Mouse (Mus musculus): Measurements from ENCODE around the gene Rpgrip1. TPM values are rescaled to one million over a fixed set of nuclear protein-coding genes. Genes with fewer than 3 reads are reported as not detected.

The Rpgrip1 gene
- total RNA-seq, 2 experiments from 2014 or later = 0.88 to 2.2 TPM

GRCm38 (mm10) chr14:52114101-52114500, 3.6 kb downstream of the Rpgrip1 start:
- no peak for DNase-seq (ENCODE audit: low spot score in 2 of 2)
- intact Hi-C loops (cut with DNase I) = no loop called here

- intact Hi-C loops (cut with DNase I) = no loop called here
- DNase-seq (ENCODE audit: low spot score in 2 of 2) = no peak
These were observed 6.7 kb downstream of the Rpgrip1 start for GRCm38 (mm10) chr14:52117241-52117640.

- intact Hi-C loops (cut with DNase I) = no loop called here
- DNase-seq (ENCODE audit: low spot score in 2 of 2) = no peak
These were observed 7.9 kb downstream of the Rpgrip1 start for GRCm38 (mm10) chr14:52118456-52118822.

GRCm38 (mm10) chr14:52118823-52119608, 8.5 kb downstream of the Rpgrip1 start:
- intact Hi-C loops (cut with DNase I) = no loop called here
- DNase-seq (ENCODE audit: low spot score in 2 of 2) = peak; percentile 32 to 40

GRCm38 (mm10) chr14:52120169-52120568, 9.7 kb downstream of the Rpgrip1 start:
- DNase-seq (ENCODE audit: low spot score in 2 of 2) = no peak
- intact Hi-C loops (cut with DNase I) = loop anchor here (5.0 kb wide), 1 partner anchor 77 kb away; the partner anchor contains the start of gene Supt16

DNA sequence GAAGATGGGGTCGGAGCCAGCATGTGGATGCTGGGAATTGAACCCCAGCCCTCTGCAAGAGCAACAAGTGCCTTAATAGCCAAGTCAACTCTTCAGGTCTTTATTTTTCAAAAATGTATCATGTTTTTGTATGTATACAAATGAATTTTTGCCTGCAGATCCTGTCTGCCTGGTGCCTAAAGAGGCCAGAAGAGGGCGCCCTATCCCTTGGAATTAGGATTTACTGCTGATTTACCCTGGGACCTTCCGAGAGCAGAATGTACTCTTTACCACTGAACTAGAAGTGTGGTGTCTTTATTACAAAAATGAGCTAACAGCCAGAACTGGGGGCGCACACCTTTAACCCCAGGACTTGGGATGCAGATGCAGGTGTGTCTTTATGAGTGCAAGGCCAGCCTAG, 13.4 kb downstream of the Rpgrip1 start:
- DNase-seq (ENCODE audit: low spot score in 2 of 2) = peak; percentile 76 to 80
- intact Hi-C loops (cut with DNase I) = loop anchor here (5.0 kb wide), 1 partner anchor 73 kb away; the partner anchor contains the start of gene Supt16

DNA sequence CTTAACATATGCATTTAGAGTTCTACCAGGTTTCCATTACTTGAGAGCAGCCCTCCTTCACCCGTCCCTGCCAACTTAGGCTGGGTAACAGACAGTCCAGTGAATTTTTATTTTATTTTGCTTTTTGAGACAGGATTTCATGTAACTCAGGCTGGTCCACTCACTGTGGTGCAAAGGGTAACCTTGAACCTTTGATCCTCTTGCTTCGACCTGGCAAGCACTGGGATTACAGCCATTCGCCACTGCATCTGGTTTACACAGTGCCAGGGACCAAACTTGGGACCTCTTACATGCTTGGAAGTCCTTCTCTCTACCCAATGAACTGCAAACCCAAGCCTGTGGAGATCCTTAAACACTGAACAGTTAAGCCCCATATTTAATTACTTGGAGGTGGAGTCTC, 14.1 kb downstream of the Rpgrip1 start:
- no peak for DNase-seq (ENCODE audit: low spot score in 2 of 2)

DNA sequence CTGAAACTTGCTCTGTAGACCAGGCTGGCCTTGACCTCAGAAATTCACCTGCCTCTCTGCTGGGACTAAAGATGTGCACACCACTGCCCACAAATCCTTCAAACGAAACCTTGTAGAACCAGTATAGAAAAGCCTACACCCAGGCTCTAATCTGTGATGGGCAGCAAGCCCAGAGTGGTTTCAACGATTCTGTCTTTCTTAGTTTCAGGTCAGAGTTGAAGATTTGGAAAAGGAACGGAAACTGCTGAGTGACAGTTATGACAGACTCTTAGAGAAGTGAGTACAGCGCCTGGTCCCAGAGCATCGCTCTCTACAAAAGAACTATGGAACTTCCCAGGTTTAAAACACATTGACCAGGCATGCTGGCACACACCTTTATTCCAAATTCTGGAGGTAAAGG, 23.1 kb downstream of the Rpgrip1 start:
- DNase-seq (ENCODE audit: low spot score in 2 of 2) = no peak
- intact Hi-C loops (cut with DNase I) = no loop called here

More for the DNA sequence above, 14.1 kb downstream of the Rpgrip1 start:
- intact Hi-C loops (cut with DNase I) = loop anchor here (5.0 kb wide), 1 partner anchor 73 kb away; the partner anchor contains the start of gene Supt16

DNA sequence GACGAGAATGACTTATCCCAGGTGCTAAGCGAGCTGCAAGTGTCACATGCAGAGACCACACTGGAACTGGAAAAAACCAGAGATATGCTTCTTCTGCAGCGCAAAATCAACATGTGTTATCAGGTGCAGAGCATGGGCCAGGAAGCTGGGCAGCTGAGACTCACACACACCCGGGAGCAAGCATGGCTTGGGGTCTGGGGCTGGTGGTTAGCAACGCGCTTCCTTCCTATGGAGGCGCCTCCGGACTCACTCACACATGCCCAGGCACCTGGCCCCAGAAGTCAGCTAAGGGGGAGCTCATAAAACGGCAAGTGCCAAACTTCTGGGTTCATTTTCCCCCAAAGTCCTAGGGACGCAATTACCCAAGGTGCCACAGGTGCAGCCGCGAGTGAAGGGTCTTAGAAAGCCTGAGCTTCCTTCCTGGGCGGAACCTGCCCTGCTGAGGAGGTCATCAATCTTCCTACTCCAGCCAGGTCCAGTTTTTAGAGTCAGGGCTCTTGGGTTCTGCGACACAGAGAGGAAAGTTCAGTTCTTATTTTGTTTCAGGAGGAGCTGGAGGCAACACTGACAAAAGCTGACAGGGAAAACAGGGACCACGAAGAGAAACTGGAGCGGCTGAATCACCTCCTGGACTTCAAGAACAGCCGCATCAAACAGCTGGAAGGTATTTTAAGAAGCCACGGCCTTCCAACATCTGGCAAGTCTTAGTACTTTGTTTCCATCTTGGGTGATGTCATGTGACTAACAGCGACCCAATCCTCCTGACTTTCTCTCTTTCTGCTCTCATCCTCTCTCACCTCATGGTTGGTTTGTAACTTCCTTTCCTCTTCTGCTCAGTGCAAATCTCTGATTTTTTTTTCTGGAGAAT, 30.3 kb downstream of the Rpgrip1 start:
- intact Hi-C loops (cut with DNase I) = no loop called here

DNA sequence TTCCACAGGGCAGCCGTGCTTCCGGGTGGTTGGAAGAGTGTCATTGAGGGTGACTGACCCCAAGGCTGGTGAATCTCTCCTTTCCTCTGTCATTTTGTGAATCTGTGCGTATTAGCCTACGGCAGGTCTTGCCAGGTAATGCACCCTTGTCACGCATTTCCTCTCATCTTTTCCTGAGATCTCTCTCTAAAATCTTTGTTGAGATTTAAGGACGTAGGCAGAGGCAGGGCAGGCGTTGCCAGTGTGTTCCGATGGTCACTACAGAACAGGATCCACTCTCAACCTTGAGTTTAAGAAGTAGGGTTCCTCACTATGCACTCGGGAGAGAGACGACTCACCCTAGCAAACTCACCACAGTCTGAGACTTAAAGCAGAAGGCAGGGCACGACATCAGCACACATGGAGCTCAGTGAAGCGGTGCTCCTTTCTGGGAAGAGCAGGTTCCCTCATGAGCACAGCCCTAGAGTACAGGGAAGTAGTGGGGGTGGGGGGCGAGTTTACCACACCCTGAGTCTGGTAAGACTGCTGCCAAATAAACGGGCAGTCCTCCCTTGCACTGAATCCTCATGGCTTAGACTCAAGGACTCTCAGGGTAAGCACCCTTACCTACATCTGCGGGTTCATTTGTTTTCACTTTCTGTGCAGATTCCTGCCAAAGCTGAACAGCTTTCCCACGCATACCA, 31.1 kb downstream of the Rpgrip1 start:
- no peak for DNase-seq (ENCODE audit: low spot score in 2 of 2)
- intact Hi-C loops (cut with DNase I) = no loop called here

More for the DNA sequence above, 30.3 kb downstream of the Rpgrip1 start:
- no peak for DNase-seq (ENCODE audit: low spot score in 2 of 2)

GRCm38 (mm10) chr14:52144165-52144564, 33.7 kb downstream of the Rpgrip1 start:
- intact Hi-C loops (cut with DNase I) = no loop called here

DNA sequence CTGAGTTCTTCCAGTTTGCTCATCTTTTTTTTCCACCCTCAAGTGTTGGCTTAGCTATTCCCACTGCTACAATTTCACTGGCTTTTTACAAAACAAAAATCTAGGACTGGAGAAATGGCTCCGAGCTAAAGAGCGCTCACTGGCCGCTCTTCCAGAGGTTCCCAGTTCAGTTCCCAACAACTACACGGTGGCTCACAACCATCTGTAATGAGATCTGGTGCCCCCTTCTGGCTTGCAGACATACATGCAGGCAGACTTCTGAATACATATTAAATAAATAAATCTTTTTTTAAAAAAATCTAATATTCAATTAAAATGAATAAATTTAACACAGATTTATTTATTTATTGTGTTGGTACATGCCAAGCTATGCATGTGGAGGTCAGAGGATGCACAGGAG, 36.0 kb downstream of the Rpgrip1 start:
- intact Hi-C loops (cut with DNase I) = no loop called here
- no peak for DNase-seq (ENCODE audit: low spot score in 2 of 2)

More at GRCm38 (mm10) chr14:52144165-52144564, 33.7 kb downstream of the Rpgrip1 start:
- no peak for DNase-seq (ENCODE audit: low spot score in 2 of 2)

GRCm38 (mm10) chr14:52149888-52150287, 39.4 kb downstream of the Rpgrip1 start:
- intact Hi-C loops (cut with DNase I) = no loop called here

DNA sequence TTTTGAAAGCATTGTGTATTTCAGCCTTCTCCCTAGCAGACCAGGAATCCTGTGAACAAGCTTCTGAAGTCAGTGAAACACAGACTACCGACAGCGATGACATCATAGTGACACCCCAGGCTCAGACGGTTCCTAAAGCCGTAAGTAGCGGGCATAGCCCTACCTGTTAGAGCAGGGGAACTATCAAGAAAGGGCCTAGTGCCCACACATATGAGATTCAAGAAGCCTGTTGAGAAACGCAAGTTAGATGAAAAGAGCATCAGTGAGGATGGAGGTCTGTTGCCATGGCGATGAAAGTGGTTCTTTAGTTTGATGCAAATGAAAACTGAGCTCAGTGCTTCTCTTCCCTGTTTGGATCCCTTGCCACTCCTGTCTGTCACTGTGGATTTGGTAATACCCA, 41.7 kb downstream of the Rpgrip1 start:
- peak; percentile 60 to 69 for DNase-seq (ENCODE audit: low spot score in 2 of 2)
- intact Hi-C loops (cut with DNase I) = no loop called here

More at GRCm38 (mm10) chr14:52149888-52150287, 39.4 kb downstream of the Rpgrip1 start:
- DNase-seq (ENCODE audit: low spot score in 2 of 2) = no peak

DNA sequence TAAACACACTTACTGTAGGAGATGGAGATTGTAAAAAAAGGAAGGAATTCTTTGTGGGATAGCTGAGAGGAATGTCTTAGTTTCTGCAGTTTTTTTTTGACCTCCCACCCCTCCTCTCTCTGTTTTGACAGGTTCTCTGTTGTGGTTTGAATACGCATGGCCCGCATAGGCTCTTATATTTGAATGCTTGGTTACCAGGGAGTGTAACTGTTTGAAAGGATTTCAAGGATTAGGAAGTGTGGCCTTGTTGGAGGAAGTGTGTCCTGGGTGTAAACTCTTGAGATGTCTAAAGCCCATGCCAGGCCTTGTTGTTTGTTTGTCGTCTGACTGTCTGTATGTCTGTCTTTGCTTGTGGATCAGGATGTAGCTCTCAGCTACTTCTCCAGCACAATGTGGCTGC, 42.1 kb downstream of the Rpgrip1 start:
- DNase-seq (ENCODE audit: low spot score in 2 of 2) = no peak
- intact Hi-C loops (cut with DNase I) = no loop called here

GRCm38 (mm10) chr14:52155008-52155407, 44.5 kb downstream of the Rpgrip1 start:
- no peak for DNase-seq (ENCODE audit: low spot score in 2 of 2)
- intact Hi-C loops (cut with DNase I) = no loop called here

DNA sequence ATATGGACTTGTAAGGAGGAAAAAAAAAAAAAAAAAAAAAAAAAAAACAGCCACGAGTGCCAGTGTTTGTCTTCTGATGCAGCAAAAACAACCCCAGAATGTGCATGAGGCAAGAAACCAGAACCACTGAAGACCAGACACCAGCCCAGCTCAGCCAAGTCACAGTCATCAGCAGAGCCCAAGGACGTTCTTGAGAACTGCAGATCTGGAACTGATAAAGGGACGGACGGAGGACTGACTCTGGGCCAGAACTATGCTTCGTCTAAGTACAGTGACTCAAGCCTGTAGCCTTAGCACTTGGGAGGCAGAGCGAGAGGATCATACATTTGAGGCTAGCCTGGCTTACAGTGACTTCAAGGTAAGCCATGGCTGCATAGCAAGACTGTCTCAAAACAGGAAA, 50.4 kb downstream of the Rpgrip1 start:
- DNase-seq (ENCODE audit: low spot score in 2 of 2) = no peak
- intact Hi-C loops (cut with DNase I) = loop anchor here (5.0 kb wide), 1 partner anchor 41 kb away; no protein-coding TSS in a partner anchor

DNA sequence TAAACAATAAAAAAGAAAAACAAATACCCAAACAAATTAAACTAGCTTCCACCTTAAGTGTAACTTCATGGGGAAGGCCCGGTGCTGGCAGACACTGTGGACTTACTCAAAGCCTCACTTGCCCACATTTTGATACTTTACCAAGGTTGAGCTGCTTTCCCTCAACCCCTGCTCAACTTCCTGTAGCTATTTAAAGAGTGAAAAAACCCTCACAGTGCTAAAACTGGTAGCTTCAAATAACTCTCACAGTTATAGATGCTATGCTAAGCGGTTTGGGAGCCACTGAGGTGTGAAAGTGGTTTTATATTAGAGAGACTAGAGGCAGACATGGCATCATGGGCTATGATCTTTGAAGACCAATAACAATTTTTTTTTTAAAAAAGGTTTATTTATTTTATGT, 56.1 kb downstream of the Rpgrip1 start:
- no peak for DNase-seq (ENCODE audit: low spot score in 2 of 2)
- intact Hi-C loops (cut with DNase I) = no loop called here

- DNase-seq (ENCODE audit: low spot score in 2 of 2) = no peak
- intact Hi-C loops (cut with DNase I) = no loop called here
These were observed 78.3 kb downstream of the Rpgrip1 start for GRCm38 (mm10) chr14:52188788-52189187.

- DNase-seq (ENCODE audit: low spot score in 2 of 2) = no peak
- intact Hi-C loops (cut with DNase I) = no loop called here
These were observed 79.0 kb downstream of the Rpgrip1 start for GRCm38 (mm10) chr14:52189519-52189918.
